Mouse (Mus musculus): ENCODE measurements around the gene Thbd.

- TF ChIP-seq CTCF (IDR thresholded peaks at IDR 0.05; ENCODE audit: low read depth) (no peak), EP300 (IDR thresholded peaks at IDR 0.05; ENCODE audit: low read depth) (no peak)
These were observed 11.2 kb upstream of the Thbd start for GRCm38 (mm10) chr2:148419151-148419550.

Measured in heart, postnatal 0 days (tissue).